Mouse (Mus musculus) erythroblast, embryonic 14.5 days (primary cell): ENCODE data around the gene Mrgbp. TPM values are rescaled to one million over a fixed set of nuclear protein-coding genes. Genes with fewer than 3 reads are reported as not detected.

Source experiments
- H3K27me3 ChIP-seq: 2 replicates; pipeline ENCODE4 v1.6.1; 2012; ENCODE audit warnings: inconsistent platforms; ENCODE audit not compliant: control insufficient read depth
- H3K36me3 ChIP-seq: 2 replicates; pipeline ENCODE4 v1.6.1; 2012; ENCODE audit warnings: mild to moderate bottlenecking, inconsistent platforms; ENCODE audit not compliant: control insufficient read depth
- H3K4me1 ChIP-seq: 2 replicates; pipeline ENCODE4 v1.6.1; 2012; ENCODE audit warnings: inconsistent platforms; ENCODE audit not compliant: control insufficient read depth
- H3K4me3 ChIP-seq: replicated peaks from 2 replicates; pipeline ENCODE3; 2012; ENCODE audit warnings: moderate library complexity, mild to moderate bottlenecking, inconsistent platforms
- H3K9me3 ChIP-seq: 2 replicates; pipeline ENCODE4 v1.6.1; 2012; ENCODE audit warnings: low read length, inconsistent platforms, mixed read lengths; ENCODE audit not compliant: control insufficient read depth
- GATA1 ChIP-seq: IDR thresholded peaks from 2 replicates; pipeline ENCODE4 v1.6.1; 2012; ENCODE audit warnings: low read length, inconsistent platforms, mixed read lengths
- TAL1 ChIP-seq: IDR thresholded peaks from 3 replicates; pipeline ENCODE4 v1.6.1; 2012; ENCODE audit warnings: low read length, inconsistent platforms, mixed read lengths
- polyA plus RNA-seq: library from polyadenylated mRNA; stranded (reverse); fragments of >175 nt; gene quantifications from 2 replicates; pipeline ENCODE4 v1.2.3, GENCODE M21; 2012

Mrgbp gene
- polyA plus RNA-seq, 1 experiment: 0.58 TPM

DNA sequence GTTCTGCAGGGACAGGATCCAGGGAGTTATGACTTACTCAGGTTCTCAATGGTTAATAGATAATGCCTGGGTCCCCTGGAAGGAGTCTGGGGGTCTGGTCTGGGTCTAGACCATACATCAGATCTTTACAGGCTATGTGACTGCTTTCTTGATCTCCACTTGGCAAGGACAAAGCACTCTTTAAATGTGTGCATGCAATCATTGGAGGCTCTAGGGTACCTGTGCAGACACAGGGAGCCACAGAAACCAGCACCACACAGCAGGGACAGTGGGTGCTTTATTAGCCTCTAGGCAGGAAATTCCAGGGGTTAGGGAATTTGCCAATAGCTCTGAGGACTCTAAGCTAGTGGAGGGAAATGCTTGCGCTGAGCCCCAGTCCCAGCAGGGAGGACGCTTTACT lies 30.8 kb downstream of the Mrgbp start:
- no peaks in the 10 kb centered on the region for H3K4me1 ChIP-seq
- H3K9me3 ChIP-seq: no peaks in the 10 kb centered on the region
- H3K36me3 ChIP-seq: no peaks in the 10 kb centered on the region
- H3K4me3 ChIP-seq: no peak overlapping the region
- H3K27me3 ChIP-seq: no peaks in the 10 kb centered on the region
- TF ChIP-seq TAL1 (no peak), GATA1 (no peak)

Other genes with a start within 250 kb of the Mrgbp start
- 0.01 TPM in 1 of 2 replicates, not detected in the other for gene Gata5, start 246.6 kb upstream of the Mrgbp start, polyA plus RNA-seq
- gene Slco4a1, start 125.1 kb upstream of the Mrgbp start, polyA plus RNA-seq: 0.01 and 0.05 TPM in 2 replicates
- gene Ntsr1, start 81.3 kb upstream of the Mrgbp start, polyA plus RNA-seq: not detected in 2 replicates
- gene Ogfr, start 7.9 kb downstream of the Mrgbp start, polyA plus RNA-seq: 8.1 and 8.8 TPM in 2 replicates
- 0.10 TPM in 1 of 2 replicates, not detected in the other for gene Col9a3, start 16.5 kb downstream of the Mrgbp start, polyA plus RNA-seq
- gene Tcfl5, start 61.4 kb downstream of the Mrgbp start, polyA plus RNA-seq: not detected in 2 replicates
- gene Dido1, start 128.7 kb downstream of the Mrgbp start, polyA plus RNA-seq: 1.1 and 1.6 TPM in 2 replicates
- gene Gid8, start 128.8 kb downstream of the Mrgbp start, polyA plus RNA-seq: 4.3 and 5.4 TPM in 2 replicates
- 0.13 and 0.18 TPM in 2 replicates for gene Slc17a9, start 144.0 kb downstream of the Mrgbp start, polyA plus RNA-seq
- gene Bhlhe23, start 195.6 kb downstream of the Mrgbp start, polyA plus RNA-seq: not detected in 2 replicates